Mouse (Mus musculus): ENCODE data around the gene Aldh9a1. TPM values are rescaled to one million over a fixed set of nuclear protein-coding genes. Genes with fewer than 3 reads are reported as not detected.

The Aldh9a1 gene
- polyA plus RNA-seq, 2 experiments, result 32.7 to 46.7 TPM

DNA sequence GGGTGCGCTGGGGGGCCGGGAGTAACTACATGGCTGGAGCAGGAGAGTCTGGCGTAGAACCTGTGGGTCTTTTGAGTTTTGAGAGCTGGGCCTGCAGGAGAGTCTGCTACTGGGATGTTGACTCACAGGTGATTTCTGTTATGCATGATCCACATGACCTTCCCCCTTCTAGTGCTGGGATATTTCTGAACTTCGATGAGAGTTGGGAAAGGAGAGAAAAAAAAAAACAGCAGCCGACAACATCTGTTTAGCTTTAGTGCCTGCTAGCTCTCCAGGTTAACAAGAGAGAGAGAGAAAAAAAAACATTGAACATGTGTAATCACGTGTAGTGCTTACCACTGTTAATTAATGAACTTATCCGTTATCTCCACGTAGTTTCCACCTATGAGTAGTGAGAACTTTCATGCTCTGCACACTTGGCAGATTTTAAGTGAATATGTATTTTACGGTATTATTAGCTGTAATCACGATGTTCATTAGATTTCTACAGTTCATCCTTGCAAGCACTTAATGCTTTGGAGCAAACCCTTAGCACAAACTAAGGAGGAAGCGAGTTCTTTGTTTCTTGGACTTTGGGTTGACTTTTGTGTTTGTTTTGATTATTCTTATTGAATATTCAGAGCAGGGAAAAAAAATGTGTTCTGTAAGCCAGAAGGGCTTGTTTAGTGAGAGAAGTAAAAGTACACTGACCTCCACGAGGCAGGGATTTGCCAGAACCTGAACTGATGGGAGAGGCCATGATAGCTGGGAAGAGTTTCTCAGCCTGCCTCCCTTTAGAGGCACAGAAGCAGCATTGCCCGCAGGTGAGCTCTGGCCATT, 1.0 kb downstream of the Aldh9a1 start:
- H3K27ac ChIP-seq (replicated peaks; ENCODE audit: low read depth, low read length), result 0 out of 2 replicates have a peak overlapping the region, but pooled peaks have one; percentile 59
- H3K9ac ChIP-seq (ENCODE audit: low read depth, low read length, severe bottlenecking), result peak overlapping the region; percentile 71
- ATAC-seq (ENCODE audit: low FRiP score, low read depth) (no peak), DNase-seq (ENCODE audit: low spot score) (peak; percentile 13)
- 26% methylated on average over 13 of the region's 13 CpGs for WGBS
- peaks cover 12% of the 10 kb centered on the region for H3K36me3 ChIP-seq (ENCODE audit: control insufficient read depth, insufficient read depth, low read length)
- H3K4me3 ChIP-seq (replicated peaks; ENCODE audit: low read length), result peak overlapping the region; percentile 69
- TF ChIP-seq POLR2A (IDR thresholded peaks at IDR 0.05; ENCODE audit: borderline replicate concordance, extremely low read depth, insufficient read depth, insufficient read length), result no peak
- no peaks in the 10 kb centered on the region for H3K9me3 ChIP-seq (ENCODE audit: control insufficient read depth, low read length)
- peak overlapping the region; percentile 81 for H3K4me2 ChIP-seq (replicated peaks; ENCODE audit: low read depth, low read length, severe bottlenecking)
- no peaks in the 10 kb centered on the region for H3K27me3 ChIP-seq (ENCODE audit: control insufficient read depth, insufficient read depth, low read length)
- H3K4me1 ChIP-seq (ENCODE audit: control insufficient read depth, insufficient read depth, low read length), result no peaks in the 10 kb centered on the region

DNA sequence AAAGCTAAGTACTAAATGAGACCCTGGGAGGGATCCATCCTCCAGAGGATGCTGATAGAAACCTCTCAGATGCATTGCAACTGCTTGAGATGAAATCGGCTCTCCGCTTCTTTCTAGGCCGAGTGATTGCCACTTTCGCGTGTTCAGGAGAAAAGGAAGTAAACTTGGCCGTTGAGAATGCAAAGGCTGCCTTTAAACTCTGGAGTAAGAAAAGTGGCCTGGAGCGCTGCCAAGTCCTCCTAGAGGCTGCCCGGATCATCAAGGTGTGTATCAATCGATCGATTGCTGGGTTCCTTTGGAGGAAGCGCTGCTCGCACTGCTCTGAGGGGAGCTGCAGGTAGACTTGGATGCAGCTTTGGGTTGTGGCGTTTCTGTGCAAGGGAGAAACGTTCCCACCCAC, 2.6 kb downstream of the Aldh9a1 start:
- Histone ChIP-seq H3K27me3 (ENCODE audit: control insufficient read depth, insufficient read depth, low read length) (no peaks in the 10 kb centered on the region), H3K4me1 (ENCODE audit: control insufficient read depth, insufficient read depth, low read length) (no peaks in the 10 kb centered on the region), H3K27ac (replicated peaks; ENCODE audit: low read depth, low read length) (no peak overlapping the region), H3K36me3 (ENCODE audit: control insufficient read depth, insufficient read depth, low read length) (peaks cover 20% of the 10 kb centered on the region), H3K4me3 (replicated peaks; ENCODE audit: low read length) (no peak overlapping the region), H3K4me2 (replicated peaks; ENCODE audit: low read depth, low read length, severe bottlenecking) (no peak overlapping the region), H3K9ac (ENCODE audit: low read depth, low read length, severe bottlenecking) (no peak overlapping the region), H3K9me3 (ENCODE audit: control insufficient read depth, low read length) (no peaks in the 10 kb centered on the region)
- 87% methylated on average over 14 of the region's 14 CpGs for WGBS
- no peak for ATAC-seq (ENCODE audit: low FRiP score, low read depth)
- no peak for DNase-seq (ENCODE audit: low spot score)
- TF ChIP-seq POLR2A (IDR thresholded peaks at IDR 0.05; ENCODE audit: borderline replicate concordance, extremely low read depth, insufficient read depth, insufficient read length), result no peak

DNA sequence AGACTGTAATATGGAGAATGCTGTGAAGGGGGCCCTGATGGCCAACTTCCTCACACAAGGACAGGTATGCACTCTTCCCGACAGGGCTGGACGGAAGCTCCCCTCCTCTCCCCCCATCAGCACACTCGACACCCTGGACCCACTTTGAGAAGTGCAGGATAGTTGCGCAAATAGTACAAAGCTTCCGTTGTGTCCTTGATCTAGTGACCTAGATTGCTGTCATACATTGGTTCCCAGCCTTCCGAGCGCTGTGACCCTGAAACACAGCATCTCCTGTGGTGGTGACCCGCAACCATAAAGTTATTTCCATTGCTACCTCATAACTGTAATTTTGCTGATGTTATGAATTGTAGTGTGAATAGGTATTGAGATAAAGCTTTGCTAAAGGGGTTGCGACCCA, 7.6 kb downstream of the Aldh9a1 start:
- H3K27me3 ChIP-seq (ENCODE audit: control insufficient read depth, insufficient read depth, low read length), result no peaks in the 10 kb centered on the region
- H3K27ac ChIP-seq (replicated peaks; ENCODE audit: low read depth, low read length), result no peak overlapping the region
- H3K9me3 ChIP-seq (ENCODE audit: control insufficient read depth, low read length), result no peaks in the 10 kb centered on the region
- H3K36me3 ChIP-seq (ENCODE audit: control insufficient read depth, insufficient read depth, low read length), result peaks cover 30% of the 10 kb centered on the region
- ATAC-seq (ENCODE audit: low FRiP score, low read depth) (no peak), DNase-seq (ENCODE audit: low spot score) (no peak)
- no peak overlapping the region for H3K4me2 ChIP-seq (replicated peaks; ENCODE audit: low read depth, low read length, severe bottlenecking)
- 95% methylated on average over 9 of the region's 9 CpGs for WGBS
- no peak overlapping the region for H3K4me3 ChIP-seq (replicated peaks; ENCODE audit: low read length)
- H3K9ac ChIP-seq (ENCODE audit: low read depth, low read length, severe bottlenecking), result no peak overlapping the region
- H3K4me1 ChIP-seq (ENCODE audit: control insufficient read depth, insufficient read depth, low read length), result no peaks in the 10 kb centered on the region
- no peak for TF ChIP-seq POLR2A (IDR thresholded peaks at IDR 0.05; ENCODE audit: borderline replicate concordance, extremely low read depth, insufficient read depth, insufficient read length)

DNA sequence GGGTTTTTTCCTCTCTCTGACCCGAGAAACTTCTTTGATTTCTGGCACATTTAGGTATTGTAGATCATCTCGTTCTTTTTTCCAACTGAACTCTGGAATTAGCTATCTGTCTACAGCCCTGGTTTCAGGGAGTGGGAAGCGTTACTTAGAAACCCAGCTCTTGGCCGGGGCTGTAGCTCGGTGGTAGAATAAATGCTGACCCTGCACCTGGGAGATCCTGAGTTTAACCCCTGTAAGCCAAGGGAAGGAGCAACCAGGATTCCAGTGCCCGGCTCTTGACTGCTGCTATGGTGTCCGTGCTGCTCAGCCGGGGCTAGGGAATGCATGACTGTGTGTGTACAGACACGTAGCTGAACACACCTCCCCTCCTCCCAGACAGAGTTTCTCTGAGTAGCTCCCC, 8.9 kb downstream of the Aldh9a1 start:
- Histone ChIP-seq H3K27me3 (ENCODE audit: control insufficient read depth, insufficient read depth, low read length) (no peaks in the 10 kb centered on the region), H3K27ac (replicated peaks; ENCODE audit: low read depth, low read length) (no peak overlapping the region), H3K9ac (ENCODE audit: low read depth, low read length, severe bottlenecking) (no peak overlapping the region), H3K9me3 (ENCODE audit: control insufficient read depth, low read length) (no peaks in the 10 kb centered on the region), H3K36me3 (ENCODE audit: control insufficient read depth, insufficient read depth, low read length) (peaks cover 30% of the 10 kb centered on the region), H3K4me2 (replicated peaks; ENCODE audit: low read depth, low read length, severe bottlenecking) (no peak overlapping the region), H3K4me3 (replicated peaks; ENCODE audit: low read length) (no peak overlapping the region), H3K4me1 (ENCODE audit: control insufficient read depth, insufficient read depth, low read length) (no peaks in the 10 kb centered on the region)
- DNase-seq (ENCODE audit: low spot score) (no peak), ATAC-seq (ENCODE audit: low FRiP score, low read depth) (no peak)
- WGBS, result 83% methylated on average over 9 of the region's 9 CpGs
- TF ChIP-seq POLR2A (IDR thresholded peaks at IDR 0.05; ENCODE audit: borderline replicate concordance, extremely low read depth, insufficient read depth, insufficient read length), result no peak

DNA sequence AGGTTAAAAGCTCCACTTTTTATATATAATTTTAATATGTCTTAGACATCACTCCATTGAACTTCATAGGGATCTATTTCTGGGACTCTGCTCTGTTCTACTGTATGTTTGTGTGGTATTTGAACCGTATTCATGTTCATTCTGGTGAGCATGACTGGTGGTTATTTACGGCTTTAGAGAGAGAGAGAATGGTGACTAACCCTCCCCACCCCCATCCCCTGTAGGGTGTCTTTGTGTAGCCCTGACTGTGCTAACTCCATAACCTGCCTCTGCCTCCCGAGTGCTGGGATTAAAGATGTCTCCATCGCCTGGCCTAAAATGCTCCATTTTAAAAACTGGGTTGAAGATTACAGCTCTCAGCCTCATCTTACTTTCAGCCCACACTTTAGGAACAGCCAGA, 10.5 kb downstream of the Aldh9a1 start:
- H3K4me3 ChIP-seq (replicated peaks; ENCODE audit: low read length), result no peak overlapping the region
- ATAC-seq (ENCODE audit: low FRiP score, low read depth) (no peak), DNase-seq (ENCODE audit: low spot score) (no peak)
- no peak overlapping the region for H3K27ac ChIP-seq (replicated peaks; ENCODE audit: low read depth, low read length)
- no peaks in the 10 kb centered on the region for H3K27me3 ChIP-seq (ENCODE audit: control insufficient read depth, insufficient read depth, low read length)
- H3K36me3 ChIP-seq (ENCODE audit: control insufficient read depth, insufficient read depth, low read length), result peaks cover 36% of the 10 kb centered on the region
- H3K4me2 ChIP-seq (replicated peaks; ENCODE audit: low read depth, low read length, severe bottlenecking), result no peak overlapping the region
- no peaks in the 10 kb centered on the region for H3K9me3 ChIP-seq (ENCODE audit: control insufficient read depth, low read length)
- no peak for TF ChIP-seq POLR2A (IDR thresholded peaks at IDR 0.05; ENCODE audit: borderline replicate concordance, extremely low read depth, insufficient read depth, insufficient read length)
- no peaks in the 10 kb centered on the region for H3K4me1 ChIP-seq (ENCODE audit: control insufficient read depth, insufficient read depth, low read length)
- H3K9ac ChIP-seq (ENCODE audit: low read depth, low read length, severe bottlenecking), result no peak overlapping the region
- WGBS, result 76% methylated on average over 4 of the region's 4 CpGs

Data from limb, embryonic 14.5 days (tissue).